Mouse (Mus musculus): ENCODE measurements at regions not wholly inside any gene's neighbourhood (a gene's known extent, or its start where the extent isn't known, plus 50 kb on each side); places are given as distances from the start of the nearest gene placed in this dataset.

- no peak for DNase-seq (ENCODE audit: low read depth, low spot score)
These were observed 213.8 kb upstream of the Ferd3l start for GRCm38 (mm10) chr12:33714392-33714791.

GRCm38 (mm10) chr12:33715997-33716396 is 212.2 kb upstream of the Ferd3l start:
- DNase-seq (ENCODE audit: low read depth, low spot score): no peak

- DNase-seq (ENCODE audit: low read depth, low spot score): no peak
These were observed 211.2 kb upstream of the Ferd3l start for GRCm38 (mm10) chr12:33717053-33717452.

GRCm38 (mm10) chr12:33717601-33718260 is 210.5 kb upstream of the Ferd3l start:
- DNase-seq (ENCODE audit: low read depth, low spot score): no peak

- DNase-seq (ENCODE audit: low read depth, low spot score): no peak
These were observed 209.2 kb upstream of the Ferd3l start for GRCm38 (mm10) chr12:33719063-33719462.

- no peak for DNase-seq (ENCODE audit: low read depth, low spot score)
These were observed 196.3 kb upstream of the Ferd3l start for GRCm38 (mm10) chr12:33731937-33732336.

- no peak for DNase-seq (ENCODE audit: low read depth, low spot score)
These were observed 152.4 kb upstream of the Ferd3l start for GRCm38 (mm10) chr12:33775563-33776468.

- DNase-seq (ENCODE audit: low read depth, low spot score): no peak
These were observed 149.7 kb upstream of the Ferd3l start for GRCm38 (mm10) chr12:33778477-33778876.

- DNase-seq (ENCODE audit: low read depth, low spot score): no peak
These were observed 148.3 kb upstream of the Ferd3l start for GRCm38 (mm10) chr12:33779898-33780297.

GRCm38 (mm10) chr12:33804206-33804791 is 123.9 kb upstream of the Ferd3l start:
- no peak for DNase-seq (ENCODE audit: low read depth, low spot score)

GRCm38 (mm10) chr12:33825571-33825970 is 102.7 kb upstream of the Ferd3l start:
- DNase-seq (ENCODE audit: low read depth, low spot score): no peak

GRCm38 (mm10) chr12:33849088-33849487 is 79.1 kb upstream of the Ferd3l start:
- DNase-seq (ENCODE audit: low read depth, low spot score): no peak

GRCm38 (mm10) chr12:33851736-33852135 is 76.5 kb upstream of the Ferd3l start:
- DNase-seq (ENCODE audit: low read depth, low spot score): peak; percentile 3

Data from telencephalon, adult 2 months (tissue).